Mouse (Mus musculus): Measurements from ENCODE around the gene Olfr235.

GRCm38 (mm10) chr19:12292979-12293378 lies 32.1 kb downstream of the Olfr235 start:
- no peak for TF ChIP-seq CTCF (IDR thresholded peaks at IDR 0.05; ENCODE audit: low read depth, low read length)
- no peak for TF ChIP-seq POLR2A (IDR thresholded peaks at IDR 0.05; ENCODE audit: extremely low read depth, insufficient read depth, low read length)

Measured in liver, adult 2 months (tissue).